Mouse (Mus musculus) bone marrow, adult 2 months (tissue): Measurements from ENCODE around the gene Col23a1.

Experiments
- CTCF ChIP-seq: fragments of 200-500 bp; IDR thresholded peaks from 2 replicates; pipeline ENCODE4 v1.5.1; 2011; ENCODE audit warnings: low read length, control low read depth; ENCODE audit not compliant: control insufficient read depth, insufficient read depth
- POLR2A ChIP-seq: fragments of 200-500 bp; IDR thresholded peaks from 2 replicates; pipeline ENCODE4 v1.6.1; 2011; ENCODE audit warnings: low read depth, mild to moderate bottlenecking, control low read depth, low read length, borderline replicate concordance; ENCODE audit not compliant: control insufficient read depth

DNA sequence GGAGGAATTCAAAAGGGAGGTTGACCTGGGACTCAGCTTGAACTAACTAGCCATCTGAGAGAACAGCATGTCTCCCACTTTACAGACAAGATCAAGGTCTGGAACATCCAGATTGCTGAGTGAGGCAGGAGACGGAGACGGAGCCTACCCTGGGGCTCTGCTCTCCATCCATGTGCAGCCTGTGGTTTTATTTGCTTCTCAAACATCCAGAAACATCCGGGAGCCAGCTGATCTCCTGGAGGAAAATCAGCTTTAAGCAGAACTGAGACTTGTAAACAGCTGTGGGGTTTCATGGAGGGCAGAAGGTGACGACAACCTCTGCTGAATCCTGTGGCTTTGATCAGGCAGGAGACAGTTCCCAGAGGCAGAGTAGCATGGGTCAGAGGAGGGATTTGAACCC is 256.1 kb downstream of the Col23a1 start:
- TF ChIP-seq CTCF, result no peak
- TF ChIP-seq POLR2A, result no peak
